Mouse (Mus musculus) telencephalon, adult 2 months (tissue): ENCODE measurements around the gene Rragd.
"Not testable (repeated sequence)": the region's sequence is repeated elsewhere in the genome, so short reads cannot be mapped to it uniquely, and the experiment has no call there.

ENCODE experiments used
- DNase-seq: peaks from one replicate; pipeline ENCODE4 v3.0.0-alpha.2; 2011; ENCODE audit warnings: low read depth, low spot score

Gene Rragd

GRCm38 (mm10) chr4:32982716-32983175, at the start of gene Rragd:
Gene Rragd (plus strand): TSS chr4:32983037.
- DNase-seq: no peak

- DNase-seq: no peak
Observed at GRCm38 (mm10) chr4:32936762-32937341, 46.0 kb upstream of the Rragd start.

- DNase-seq: no peak
Observed at GRCm38 (mm10) chr4:32939521-32939920, 43.3 kb upstream of the Rragd start.

GRCm38 (mm10) chr4:32939964-32940363, 42.9 kb upstream of the Rragd start:
- no peak for DNase-seq

- DNase-seq: no peak
Observed at GRCm38 (mm10) chr4:32940984-32941383, 41.9 kb upstream of the Rragd start.

- no peak for DNase-seq
Observed at GRCm38 (mm10) chr4:32947631-32948030, 35.2 kb upstream of the Rragd start.

- no peak for DNase-seq
Observed at GRCm38 (mm10) chr4:32948696-32949095, 34.1 kb upstream of the Rragd start.

GRCm38 (mm10) chr4:32950356-32951034, 32.3 kb upstream of the Rragd start, which contains the start of gene Ankrd6:
Gene Ankrd6 (minus strand): TSS chr4:32950841.
- no peak for DNase-seq

- DNase-seq: no peak
Observed at GRCm38 (mm10) chr4:32951035-32951940, 31.5 kb upstream of the Rragd start.

GRCm38 (mm10) chr4:32952681-32953080, 30.2 kb upstream of the Rragd start:
- DNase-seq: no peak

- no peak for DNase-seq
Observed at GRCm38 (mm10) chr4:32956423-32956822, 26.4 kb upstream of the Rragd start.

GRCm38 (mm10) chr4:32961394-32961793, 21.4 kb upstream of the Rragd start:
- DNase-seq: no peak

- DNase-seq: not testable (repeated sequence)
Observed at GRCm38 (mm10) chr4:32964619-32965018, 18.2 kb upstream of the Rragd start.

- DNase-seq: no peak
Observed at GRCm38 (mm10) chr4:32977331-32977730, 5.5 kb upstream of the Rragd start.

GRCm38 (mm10) chr4:32980061-32980460, 2.8 kb upstream of the Rragd start:
- no peak for DNase-seq

GRCm38 (mm10) chr4:32981617-32982016, 1.2 kb upstream of the Rragd start:
- no peak for DNase-seq

- DNase-seq: no peak
Observed at GRCm38 (mm10) chr4:32982041-32982715, 659 bp upstream of the Rragd start.

GRCm38 (mm10) chr4:32983176-32984155, 629 bp downstream of the Rragd start:
- no peak for DNase-seq

GRCm38 (mm10) chr4:32984242-32984641, 1.4 kb downstream of the Rragd start:
- DNase-seq: no peak
